Mouse (Mus musculus) hindbrain, embryonic 10.5 days (tissue): ENCODE measurements at regions not wholly inside any gene's neighbourhood (a gene's known extent, or its start where the extent isn't known, plus 50 kb on each side); places are given as distances from the start of the nearest gene placed in this dataset.

Experiments
- DNase-seq: peaks from one replicate; pipeline ENCODE4 v3.0.0-alpha.2; 2017; ENCODE audit warnings: low spot score
- H3K27ac ChIP-seq: fragments of 300-500 bp; sonication (generic); 2 replicates; pipeline ENCODE4 v1.5.1; 2016; ENCODE audit warnings: mild to moderate bottlenecking, moderate library complexity
- H3K27me3 ChIP-seq: fragments of 300-500 bp; sonication (generic); 2 replicates; pipeline ENCODE4 v1.6.1; 2016; ENCODE audit warnings: mild to moderate bottlenecking; ENCODE audit not compliant: poor library complexity, insufficient read depth, severe bottlenecking
- H3K36me3 ChIP-seq: fragments of 300-500 bp; sonication (generic); 2 replicates; pipeline ENCODE4 v1.6.1; 2016; ENCODE audit warnings: mild to moderate bottlenecking, moderate library complexity
- H3K4me1 ChIP-seq: fragments of 300-500 bp; sonication (generic); replicated peaks from 2 replicates; pipeline ENCODE4 v1.6.1; 2016; ENCODE audit warnings: mild to moderate bottlenecking
- H3K4me3 ChIP-seq: fragments of 300-500 bp; sonication (generic); 2 replicates; pipeline ENCODE4 v1.5.1; 2016; ENCODE audit warnings: mild to moderate bottlenecking, moderate library complexity
- H3K9me3 ChIP-seq: fragments of 300-500 bp; sonication (generic); 2 replicates; pipeline ENCODE4 v1.6.1; 2016; ENCODE audit warnings: mild to moderate bottlenecking, moderate library complexity
- WGBS: fragments of 180-500 bp; shearing (Covaris S2); methylation state at CpG from one replicate; pipeline ENCODE4 v1.1.7; 2016; 5-methylcytosine and 5-hydroxymethylcytosine counted together

- Histone ChIP-seq H3K4me1 (peaks cover 16% of the 10 kb centered on the region), H3K4me3 (no peak overlapping the region), H3K36me3 (no peaks in the 10 kb centered on the region), H3K27ac (no peak overlapping the region), H3K9me3 (no peaks in the 10 kb centered on the region), H3K27me3 (no peaks in the 10 kb centered on the region)
- DNase-seq: no peak
- WGBS: 33% methylated on average over 6 of the region's 6 CpGs
Observed at GRCm38 (mm10) chr7:75360874-75361273, 51.8 kb upstream of the Sv2b start.

GRCm38 (mm10) chr7:75362541-75362940 is 53.5 kb upstream of the Sv2b start:
- Histone ChIP-seq H3K4me1 (peaks cover 16% of the 10 kb centered on the region), H3K36me3 (no peaks in the 10 kb centered on the region), H3K4me3 (no peak overlapping the region), H3K27me3 (no peaks in the 10 kb centered on the region), H3K27ac (no peak overlapping the region), H3K9me3 (no peaks in the 10 kb centered on the region)
- WGBS: 92% methylated on average over 6 of the region's 6 CpGs
- DNase-seq: no peak

GRCm38 (mm10) chr7:75365480-75365879 is 56.4 kb upstream of the Sv2b start:
- H3K4me3 ChIP-seq: no peak overlapping the region
- no peak overlapping the region for H3K27ac ChIP-seq
- peaks cover 4% of the 10 kb centered on the region; the same call in 1 of the 2 replicates for H3K27me3 ChIP-seq
- no peaks in the 10 kb centered on the region for H3K9me3 ChIP-seq
- H3K4me1 ChIP-seq: peaks cover 16% of the 10 kb centered on the region
- no peaks in the 10 kb centered on the region for H3K36me3 ChIP-seq
- 45% methylated on average over 3 of the region's 3 CpGs for WGBS
- DNase-seq: no peak

- no peak overlapping the region for H3K4me3 ChIP-seq
- H3K4me1 ChIP-seq: peaks cover 10% of the 10 kb centered on the region; the same call in 1 of the 2 replicates
- H3K27me3 ChIP-seq: peaks cover 4% of the 10 kb centered on the region; the same call in 1 of the 2 replicates
- peak; percentile 77 for DNase-seq
- WGBS: 9% methylated on average over 8 of the region's 8 CpGs
- no peak overlapping the region for H3K27ac ChIP-seq
- H3K36me3 ChIP-seq: no peaks in the 10 kb centered on the region
- no peaks in the 10 kb centered on the region for H3K9me3 ChIP-seq
Observed at GRCm38 (mm10) chr7:75366285-75366882, 57.3 kb upstream of the Sv2b start.

- 83% methylated on average over 9 of the region's 9 CpGs for WGBS
- H3K27me3 ChIP-seq: peaks cover 4% of the 10 kb centered on the region; the same call in 1 of the 2 replicates
- H3K9me3 ChIP-seq: no peaks in the 10 kb centered on the region
- no peak for DNase-seq
- peaks cover 10% of the 10 kb centered on the region; the same call in 1 of the 2 replicates for H3K4me1 ChIP-seq
- no peaks in the 10 kb centered on the region for H3K36me3 ChIP-seq
- no peak overlapping the region for H3K27ac ChIP-seq
- H3K4me3 ChIP-seq: no peak overlapping the region
Observed at GRCm38 (mm10) chr7:75368315-75368714, 59.3 kb upstream of the Sv2b start.

- Histone ChIP-seq H3K9me3 (no peaks in the 10 kb centered on the region), H3K36me3 (no peaks in the 10 kb centered on the region), H3K27me3 (peaks cover 4% of the 10 kb centered on the region; the same call in 1 of the 2 replicates), H3K4me1 (peaks cover 10% of the 10 kb centered on the region; the same call in 1 of the 2 replicates), H3K4me3 (no peak overlapping the region), H3K27ac (no peak overlapping the region)
- no peak for DNase-seq
- WGBS: 59% methylated on average over 4 of the region's 4 CpGs
Observed at GRCm38 (mm10) chr7:75369366-75369765, 60.3 kb upstream of the Sv2b start.

GRCm38 (mm10) chr7:75370595-75371519 is 61.8 kb upstream of the Sv2b start:
- H3K27ac ChIP-seq: no peak overlapping the region
- H3K4me3 ChIP-seq: no peak overlapping the region
- peaks cover 4% of the 10 kb centered on the region; the same call in 1 of the 2 replicates for H3K27me3 ChIP-seq
- peaks cover under 1% of the 10 kb centered on the region; the same call in 1 of the 2 replicates for H3K4me1 ChIP-seq
- peak; percentile 65 for DNase-seq
- no peaks in the 10 kb centered on the region for H3K9me3 ChIP-seq
- WGBS: 60% methylated on average over 12 of the region's 12 CpGs
- no peaks in the 10 kb centered on the region for H3K36me3 ChIP-seq

- no peak overlapping the region for H3K4me3 ChIP-seq
- H3K4me1 ChIP-seq: no peaks in the 10 kb centered on the region
- H3K36me3 ChIP-seq: no peaks in the 10 kb centered on the region
- H3K9me3 ChIP-seq: no peaks in the 10 kb centered on the region
- H3K27me3 ChIP-seq: peaks cover 4% of the 10 kb centered on the region; the same call in 1 of the 2 replicates
- no peak overlapping the region for H3K27ac ChIP-seq
- DNase-seq: no peak
Observed at GRCm38 (mm10) chr7:75371520-75371876, 62.4 kb upstream of the Sv2b start.

- no peak overlapping the region for H3K27ac ChIP-seq
- WGBS: 72% methylated on average over 6 of the region's 6 CpGs
- peaks cover 4% of the 10 kb centered on the region; the same call in 1 of the 2 replicates for H3K27me3 ChIP-seq
- no peak overlapping the region for H3K4me3 ChIP-seq
- H3K36me3 ChIP-seq: no peaks in the 10 kb centered on the region
- no peaks in the 10 kb centered on the region for H3K4me1 ChIP-seq
- no peaks in the 10 kb centered on the region for H3K9me3 ChIP-seq
- DNase-seq: no peak
Observed at GRCm38 (mm10) chr7:75371991-75372390, 62.9 kb upstream of the Sv2b start.

- DNase-seq: no peak
- WGBS: 79% methylated on average over 10 of the region's 10 CpGs
- Histone ChIP-seq H3K9me3 (no peaks in the 10 kb centered on the region), H3K27me3 (peaks cover 4% of the 10 kb centered on the region; the same call in 1 of the 2 replicates), H3K4me3 (no peak overlapping the region), H3K36me3 (no peaks in the 10 kb centered on the region), H3K4me1 (no peaks in the 10 kb centered on the region), H3K27ac (no peak overlapping the region)
Observed at GRCm38 (mm10) chr7:75372892-75373444, 63.9 kb upstream of the Sv2b start.

GRCm38 (mm10) chr7:75374506-75374905 is 65.4 kb upstream of the Sv2b start:
- H3K36me3 ChIP-seq: no peaks in the 10 kb centered on the region
- H3K4me1 ChIP-seq: no peaks in the 10 kb centered on the region
- no peak for DNase-seq
- H3K27ac ChIP-seq: no peak overlapping the region
- H3K4me3 ChIP-seq: no peak overlapping the region
- H3K9me3 ChIP-seq: no peaks in the 10 kb centered on the region
- WGBS: 86% methylated on average over 6 of the region's 6 CpGs
- peaks cover 4% of the 10 kb centered on the region; the same call in 1 of the 2 replicates for H3K27me3 ChIP-seq

GRCm38 (mm10) chr7:75379595-75379994 is 70.5 kb upstream of the Sv2b start:
- no peaks in the 10 kb centered on the region for H3K4me1 ChIP-seq
- H3K27ac ChIP-seq: no peak overlapping the region
- H3K27me3 ChIP-seq: no peaks in the 10 kb centered on the region
- WGBS: 83% methylated on average over 3 of the region's 3 CpGs
- H3K4me3 ChIP-seq: no peak overlapping the region
- no peaks in the 10 kb centered on the region for H3K36me3 ChIP-seq
- DNase-seq: no peak
- no peaks in the 10 kb centered on the region for H3K9me3 ChIP-seq

- Histone ChIP-seq H3K9me3 (no peaks in the 10 kb centered on the region), H3K4me3 (no peak overlapping the region), H3K36me3 (no peaks in the 10 kb centered on the region), H3K4me1 (no peaks in the 10 kb centered on the region), H3K27ac (no peak overlapping the region), H3K27me3 (no peaks in the 10 kb centered on the region)
- 76% methylated on average over 8 of the region's 8 CpGs for WGBS
- DNase-seq: no peak
Observed at GRCm38 (mm10) chr7:75384506-75384911, 70.8 kb upstream of the Akap13 start.
